Mouse (Mus musculus) kidney, adult 2 months (tissue): ENCODE measurements around the gene Nell2.

Source experiments
- CTCF ChIP-seq: fragments of 200-500 bp; conservative IDR thresholded peaks from 2 replicates; pipeline ENCODE4 v1.5.1; 2011; ENCODE audit warnings: low read depth, mild to moderate bottlenecking, control low read depth, low read length, moderate library complexity, mixed read lengths; ENCODE audit not compliant: insufficient read depth, insufficient read length
- POLR2A ChIP-seq: fragments of 200-500 bp; IDR thresholded peaks from one replicate; pipeline ENCODE4 v1.6.1; 2011; ENCODE audit warnings: low read depth, low read length, control low read depth

DNA sequence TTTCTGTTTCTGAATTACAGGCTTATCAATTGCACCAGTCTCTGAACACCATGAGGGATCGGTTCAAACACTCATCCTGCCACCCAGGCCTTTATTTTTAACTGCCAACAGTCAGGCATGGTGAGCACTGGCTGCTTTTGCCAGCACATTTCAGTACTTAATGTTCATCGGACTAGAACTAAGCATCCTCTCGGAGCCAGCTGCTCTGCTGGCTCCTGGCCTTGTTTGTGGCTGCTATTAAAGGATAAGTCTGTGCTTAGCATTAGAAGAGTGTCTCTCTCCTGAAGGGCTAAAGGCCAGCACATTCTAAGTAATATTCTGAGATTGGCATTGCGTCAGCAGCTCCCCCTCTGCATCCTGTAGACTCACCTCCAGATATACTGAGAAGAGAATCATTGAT, 7.9 kb upstream of the Nell2 start:
- TF ChIP-seq CTCF (no peak), POLR2A (no peak)
